Mouse (Mus musculus): Measurements from ENCODE around the gene Pibf1.

Gene Pibf1

GRCm38 (mm10) chr14:99099267-99099966, at the start of gene Pibf1, which contains the start of gene Dis3:
TSS of gene Pibf1 (plus strand) at chr14:99099424.
TSS of gene Dis3 (minus strand) at chr14:99099770.
- DNase-seq, result peak; percentile 99

DNA sequence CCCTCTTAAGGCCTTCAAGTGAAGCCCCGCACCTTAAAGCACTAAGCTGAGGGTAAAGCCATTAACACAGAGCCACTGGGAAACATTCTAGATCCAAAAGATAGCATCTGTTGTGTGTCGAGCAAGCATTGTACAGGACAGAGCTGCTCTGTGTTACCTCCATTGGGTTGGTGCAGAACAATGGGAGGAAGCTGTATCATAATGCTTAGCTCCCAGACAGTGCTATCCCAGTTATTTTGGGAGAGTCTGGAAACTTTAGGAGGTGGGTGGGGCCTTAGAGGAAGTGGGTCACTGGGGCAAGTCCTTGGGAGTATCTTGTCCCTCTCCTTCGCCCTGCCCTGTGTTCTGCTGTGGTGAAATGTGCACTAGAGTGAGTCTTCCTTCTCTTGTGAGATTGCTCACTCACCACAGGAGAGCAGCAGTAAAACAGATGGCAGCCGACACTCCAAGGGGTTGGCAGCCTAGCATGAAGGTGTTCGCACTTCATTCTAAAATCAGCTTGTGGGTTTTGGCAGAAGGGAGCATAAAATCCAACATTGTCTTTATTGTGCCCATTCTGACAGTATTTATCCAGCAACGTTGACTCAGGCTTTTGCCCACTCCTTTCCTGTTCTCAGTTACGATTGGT, 40.2 kb upstream of the Pibf1 start:
- DNase-seq, result no peak

DNA sequence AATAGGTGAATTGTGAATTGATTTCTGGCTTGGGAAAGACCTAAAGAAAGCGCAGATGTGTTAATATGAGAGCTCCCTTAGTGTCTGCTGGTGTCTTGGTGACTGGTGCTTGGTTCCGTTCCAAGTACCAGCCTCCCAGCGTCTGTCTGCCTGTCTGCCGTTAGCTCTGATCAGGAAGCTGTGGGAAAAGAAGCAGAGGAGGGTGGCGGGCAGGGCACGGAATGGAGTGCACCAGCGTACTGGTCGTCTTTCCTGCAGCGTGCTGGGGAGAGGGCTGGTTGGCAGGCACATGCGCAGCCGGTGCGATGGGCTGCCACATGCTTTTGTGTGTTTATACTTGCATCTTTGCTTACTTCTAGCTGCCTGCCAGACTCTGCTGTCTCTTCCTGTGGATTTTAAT, 38.6 kb upstream of the Pibf1 start:
- no peak for DNase-seq

DNA sequence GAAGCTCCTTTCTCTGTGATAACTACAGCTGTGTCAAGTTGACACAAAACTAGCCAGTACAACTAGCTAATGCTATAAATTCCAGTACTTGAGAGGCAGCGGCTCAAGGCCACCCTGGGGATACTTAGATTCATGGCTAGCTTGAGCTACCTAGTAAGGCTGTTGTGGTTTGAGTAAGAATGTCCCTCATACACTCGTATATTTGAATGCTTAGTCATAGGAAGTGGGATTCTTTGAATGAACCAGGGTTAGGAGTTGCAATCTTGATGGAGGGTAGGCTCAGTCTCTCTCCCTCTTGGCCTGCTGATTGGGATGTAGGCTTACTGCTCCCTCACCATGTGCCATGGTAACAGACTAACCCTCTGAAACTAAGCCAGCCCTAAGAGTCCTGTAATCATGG, 36.1 kb upstream of the Pibf1 start:
- DNase-seq, result no peak

- DNase-seq, result no peak
Observed at GRCm38 (mm10) chr14:99071146-99071545, 28.1 kb upstream of the Pibf1 start.

GRCm38 (mm10) chr14:99088947-99089346, 10.3 kb upstream of the Pibf1 start:
- DNase-seq, result no peak

DNA sequence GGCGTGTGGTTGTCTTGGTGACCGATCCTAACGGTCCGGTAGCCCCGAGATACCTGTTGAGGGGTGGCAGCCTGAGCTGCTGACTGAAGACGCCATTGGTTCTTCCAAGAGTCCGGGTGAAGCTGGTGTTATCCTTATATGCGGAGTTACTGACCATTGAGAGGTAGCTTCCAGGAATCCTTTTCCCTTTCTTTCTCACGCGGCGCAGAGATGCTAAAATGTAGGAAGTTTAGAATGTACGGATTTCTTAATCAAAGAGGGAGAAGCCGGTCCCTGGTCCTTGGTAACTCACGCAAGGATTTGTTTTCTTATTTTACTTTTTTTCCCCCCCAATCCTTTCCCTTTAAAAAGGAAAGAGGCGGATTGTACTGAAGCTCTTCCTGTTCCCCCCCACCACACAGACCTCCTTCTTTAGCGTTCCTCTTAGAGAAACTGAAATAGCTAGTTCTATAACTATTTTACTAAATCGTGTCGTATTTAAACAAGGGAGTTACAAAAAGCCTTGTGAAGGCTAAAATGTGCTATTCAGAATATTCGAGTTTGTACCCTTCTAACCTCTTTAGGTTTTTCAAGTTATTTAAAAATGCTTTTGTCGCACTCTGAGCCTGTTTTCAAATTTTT, 853 bp downstream of the Pibf1 start:
- peak; percentile 13 for DNase-seq

DNA sequence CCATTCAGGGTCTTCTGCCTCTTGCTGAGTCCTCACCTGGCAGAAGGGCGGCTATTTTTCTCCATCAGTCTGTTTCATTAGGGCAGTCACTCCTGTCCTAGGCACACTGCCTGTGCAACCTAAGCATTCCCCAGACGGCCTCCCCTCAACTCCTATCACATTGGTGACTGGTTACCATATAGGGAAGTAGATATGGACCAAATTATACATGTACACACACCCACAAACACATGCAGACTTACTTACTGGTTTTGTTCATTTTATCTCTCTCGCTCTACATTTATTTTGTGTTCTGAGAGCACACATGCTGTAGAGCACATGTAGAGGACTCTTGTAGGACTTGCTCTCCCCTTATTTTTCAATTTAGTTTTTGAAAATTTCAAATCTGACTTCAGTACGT, 3.8 kb downstream of the Pibf1 start:
- DNase-seq, result no peak

- DNase-seq, result no peak
Observed at GRCm38 (mm10) chr14:99104542-99105123, 5.4 kb downstream of the Pibf1 start.

- no peak for DNase-seq
Observed at GRCm38 (mm10) chr14:99106671-99107070, 7.4 kb downstream of the Pibf1 start.

GRCm38 (mm10) chr14:99107631-99108187, 8.5 kb downstream of the Pibf1 start:
- DNase-seq, result no peak

DNA sequence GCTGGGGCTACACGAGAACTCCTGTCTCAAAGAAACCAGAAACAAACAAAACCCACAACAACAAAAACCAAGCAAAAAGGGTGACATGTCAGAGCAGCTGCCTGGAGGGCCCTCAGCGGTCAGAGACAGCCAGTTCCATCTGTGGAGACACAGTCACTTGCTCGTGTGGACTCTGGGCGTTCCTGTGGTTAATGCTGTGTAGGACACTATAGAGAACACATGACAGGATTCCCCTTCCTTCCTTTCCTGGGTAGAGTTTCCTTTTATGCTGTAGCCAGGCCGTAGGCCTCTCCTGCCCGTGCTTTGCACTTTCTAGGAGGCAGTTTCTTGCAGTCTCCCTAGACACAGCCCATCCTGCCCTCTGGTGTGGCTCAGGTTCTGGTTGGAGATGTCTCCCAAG, 9.5 kb downstream of the Pibf1 start:
- DNase-seq, result no peak

DNA sequence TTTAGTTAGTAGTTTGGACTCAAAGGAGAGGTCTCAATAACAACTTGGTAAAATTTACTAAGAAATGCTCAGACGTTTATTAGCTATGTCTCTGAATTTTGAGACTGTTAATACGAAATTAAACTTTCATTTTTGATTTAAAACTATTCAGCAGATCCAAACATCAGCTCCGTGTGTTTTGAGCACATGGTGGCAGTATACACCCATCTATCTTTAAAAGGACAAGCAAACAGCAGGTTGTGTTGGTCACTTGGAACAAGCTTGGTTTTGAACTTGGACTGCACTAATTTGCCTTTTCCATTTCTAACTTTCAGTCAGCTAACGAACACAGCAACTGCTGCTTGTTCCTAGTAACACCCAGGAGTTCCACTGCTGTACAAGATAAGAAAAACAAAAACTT, 18.4 kb downstream of the Pibf1 start:
- DNase-seq, result no peak

DNA sequence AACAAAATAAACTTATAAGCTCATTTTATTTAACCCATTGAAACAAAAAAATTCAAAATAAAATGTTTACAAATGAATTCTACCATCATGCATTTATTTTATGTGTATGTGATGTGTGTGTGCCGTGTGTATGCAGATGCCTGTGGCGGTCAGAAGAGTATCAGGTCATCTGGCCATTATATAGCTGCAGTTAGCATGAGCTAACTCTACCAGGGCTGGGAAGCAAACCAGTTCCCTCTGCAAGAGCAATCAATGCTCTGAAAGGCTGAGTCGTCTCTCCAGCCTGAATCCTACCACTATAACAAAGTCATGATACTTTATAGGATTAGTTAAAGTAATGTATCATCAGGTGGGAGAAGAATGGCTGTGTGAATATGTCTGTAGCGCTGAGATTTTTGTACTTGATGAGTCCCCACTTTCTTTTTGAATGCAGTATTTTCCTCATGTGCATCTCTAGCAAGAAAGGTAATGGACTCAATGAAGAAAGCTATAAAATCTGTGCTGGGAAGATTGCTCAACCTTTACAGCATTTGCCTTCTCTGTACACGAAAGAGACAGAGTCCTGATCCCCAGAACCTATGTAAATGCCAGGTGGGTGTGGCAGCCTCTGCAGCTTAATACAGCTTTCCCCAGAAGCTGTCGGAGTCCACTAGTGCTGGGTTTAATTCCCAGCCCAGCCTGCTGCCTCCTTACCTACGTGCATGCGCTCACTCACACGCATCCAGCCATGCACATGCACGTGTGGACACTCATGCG, 22.5 kb downstream of the Pibf1 start:
- no peak for DNase-seq

- no peak for DNase-seq
Observed at GRCm38 (mm10) chr14:99124076-99124475, 24.9 kb downstream of the Pibf1 start.

GRCm38 (mm10) chr14:99126713-99127112, 27.5 kb downstream of the Pibf1 start:
- no peak for DNase-seq

- DNase-seq, result no peak
Observed at GRCm38 (mm10) chr14:99127509-99127908, 28.3 kb downstream of the Pibf1 start.

- no peak for DNase-seq
Observed at GRCm38 (mm10) chr14:99129050-99129449, 29.8 kb downstream of the Pibf1 start.

- no peak for DNase-seq
Observed at GRCm38 (mm10) chr14:99134048-99134447, 34.8 kb downstream of the Pibf1 start.

DNA sequence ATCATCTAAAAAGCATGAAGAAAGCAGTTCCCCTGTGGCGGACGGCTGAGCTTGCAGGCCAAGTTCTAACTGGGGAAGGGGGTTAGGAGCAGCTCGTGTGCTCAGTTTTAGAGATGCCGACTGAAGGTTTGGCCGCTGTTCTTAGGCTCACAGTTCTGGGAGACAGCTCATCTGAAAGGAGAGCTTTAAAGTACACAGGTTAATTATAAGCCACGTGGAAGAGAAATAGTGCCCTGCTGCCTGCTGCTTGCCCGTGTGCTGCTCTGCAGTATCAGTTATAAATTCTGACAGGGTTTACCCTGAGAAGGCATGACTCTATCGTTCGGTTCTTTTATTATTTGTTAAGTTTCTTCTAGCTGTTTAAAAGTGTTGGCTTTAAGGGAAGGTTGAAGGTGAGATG, 36.5 kb downstream of the Pibf1 start:
- DNase-seq, result no peak

DNA sequence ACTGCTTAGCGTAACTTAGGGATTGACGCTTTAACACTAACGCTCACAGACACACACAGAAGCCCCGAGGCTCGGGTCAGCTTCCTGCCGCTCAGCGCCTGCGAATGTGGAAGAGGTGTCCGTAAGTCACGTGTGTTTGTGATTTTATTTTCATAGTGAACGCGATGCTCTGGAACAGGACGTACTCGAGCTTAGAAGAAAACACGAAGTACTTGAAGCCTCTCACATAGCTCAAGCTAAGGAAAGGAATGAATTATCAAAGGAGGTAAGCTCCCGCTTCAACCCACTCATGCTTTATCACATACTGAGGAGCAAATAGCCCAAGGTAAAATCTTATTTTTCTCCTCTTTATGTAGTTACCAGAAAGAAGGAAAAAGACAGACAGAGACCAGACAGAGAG, 37.1 kb downstream of the Pibf1 start:
- no peak for DNase-seq

- no peak for DNase-seq
Observed at GRCm38 (mm10) chr14:99140036-99140435, 40.8 kb downstream of the Pibf1 start.
